Mouse (Mus musculus): ENCODE data around the gene Klhl32. TPM values are rescaled to one million over a fixed set of nuclear protein-coding genes. Genes with fewer than 3 reads are reported as not detected.

Gene Klhl32
- polyA plus RNA-seq, 1 experiment = 8.8 TPM

- DNase-seq (ENCODE audit: low read depth) = no peak
- no peak for TF ChIP-seq POLR2A (IDR thresholded peaks at IDR 0.05; ENCODE audit: borderline replicate concordance, extremely low read depth, insufficient read depth, insufficient read length, poor library complexity, severe bottlenecking)
- no peak for TF ChIP-seq CTCF (IDR thresholded peaks at IDR 0.05; ENCODE audit: borderline replicate concordance, extremely low read depth, insufficient read depth, insufficient read length)
Observed at GRCm38 (mm10) chr4:24626686-24627085, 224.2 kb downstream of the Klhl32 start.

GRCm38 (mm10) chr4:24625951-24626584 lies 224.9 kb downstream of the Klhl32 start:
- DNase-seq (ENCODE audit: low read depth) = no peak
- TF ChIP-seq POLR2A (IDR thresholded peaks at IDR 0.05; ENCODE audit: borderline replicate concordance, extremely low read depth, insufficient read depth, insufficient read length, poor library complexity, severe bottlenecking) = no peak
- TF ChIP-seq CTCF (IDR thresholded peaks at IDR 0.05; ENCODE audit: borderline replicate concordance, extremely low read depth, insufficient read depth, insufficient read length) = no peak

GRCm38 (mm10) chr4:24621422-24622187 lies 229.3 kb downstream of the Klhl32 start:
- DNase-seq (ENCODE audit: low read depth) = peak; percentile 82
- no peak for TF ChIP-seq POLR2A (IDR thresholded peaks at IDR 0.05; ENCODE audit: borderline replicate concordance, extremely low read depth, insufficient read depth, insufficient read length, poor library complexity, severe bottlenecking)
- no peak for TF ChIP-seq CTCF (IDR thresholded peaks at IDR 0.05; ENCODE audit: borderline replicate concordance, extremely low read depth, insufficient read depth, insufficient read length)

GRCm38 (mm10) chr4:24620440-24620839 lies 230.5 kb downstream of the Klhl32 start:
- TF ChIP-seq CTCF (IDR thresholded peaks at IDR 0.05; ENCODE audit: borderline replicate concordance, extremely low read depth, insufficient read depth, insufficient read length) = no peak
- TF ChIP-seq POLR2A (IDR thresholded peaks at IDR 0.05; ENCODE audit: borderline replicate concordance, extremely low read depth, insufficient read depth, insufficient read length, poor library complexity, severe bottlenecking) = no peak
- DNase-seq (ENCODE audit: low read depth) = no peak

GRCm38 (mm10) chr4:24620005-24620404 lies 230.9 kb downstream of the Klhl32 start:
- DNase-seq (ENCODE audit: low read depth) = no peak
- no peak for TF ChIP-seq POLR2A (IDR thresholded peaks at IDR 0.05; ENCODE audit: borderline replicate concordance, extremely low read depth, insufficient read depth, insufficient read length, poor library complexity, severe bottlenecking)
- TF ChIP-seq CTCF (IDR thresholded peaks at IDR 0.05; ENCODE audit: borderline replicate concordance, extremely low read depth, insufficient read depth, insufficient read length) = no peak

GRCm38 (mm10) chr4:24609564-24609963 lies 241.4 kb downstream of the Klhl32 start:
- TF ChIP-seq CTCF (IDR thresholded peaks at IDR 0.05; ENCODE audit: borderline replicate concordance, extremely low read depth, insufficient read depth, insufficient read length) (no peak), POLR2A (IDR thresholded peaks at IDR 0.05; ENCODE audit: borderline replicate concordance, extremely low read depth, insufficient read depth, insufficient read length, poor library complexity, severe bottlenecking) (no peak)
- no peak for DNase-seq (ENCODE audit: low read depth)

GRCm38 (mm10) chr4:24609085-24609484 lies 241.8 kb downstream of the Klhl32 start:
- no peak for TF ChIP-seq CTCF (IDR thresholded peaks at IDR 0.05; ENCODE audit: borderline replicate concordance, extremely low read depth, insufficient read depth, insufficient read length)
- TF ChIP-seq POLR2A (IDR thresholded peaks at IDR 0.05; ENCODE audit: borderline replicate concordance, extremely low read depth, insufficient read depth, insufficient read length, poor library complexity, severe bottlenecking) = no peak
- DNase-seq (ENCODE audit: low read depth) = no peak

GRCm38 (mm10) chr4:24601711-24602110 lies 249.2 kb downstream of the Klhl32 start:
- no peak for TF ChIP-seq POLR2A (IDR thresholded peaks at IDR 0.05; ENCODE audit: borderline replicate concordance, extremely low read depth, insufficient read depth, insufficient read length, poor library complexity, severe bottlenecking)
- no peak for TF ChIP-seq CTCF (IDR thresholded peaks at IDR 0.05; ENCODE audit: borderline replicate concordance, extremely low read depth, insufficient read depth, insufficient read length)
- DNase-seq (ENCODE audit: low read depth) = no peak

GRCm38 (mm10) chr4:24598637-24599036 lies 252.3 kb downstream of the Klhl32 start:
- TF ChIP-seq POLR2A (IDR thresholded peaks at IDR 0.05; ENCODE audit: borderline replicate concordance, extremely low read depth, insufficient read depth, insufficient read length, poor library complexity, severe bottlenecking) = no peak
- DNase-seq (ENCODE audit: low read depth) = peak; percentile 22

- DNase-seq (ENCODE audit: low read depth) = no peak
- TF ChIP-seq CTCF (IDR thresholded peaks at IDR 0.05; ENCODE audit: borderline replicate concordance, extremely low read depth, insufficient read depth, insufficient read length) (no peak), POLR2A (IDR thresholded peaks at IDR 0.05; ENCODE audit: borderline replicate concordance, extremely low read depth, insufficient read depth, insufficient read length, poor library complexity, severe bottlenecking) (no peak)
Observed at GRCm38 (mm10) chr4:24596942-24597611, 253.8 kb downstream of the Klhl32 start.

- TF ChIP-seq CTCF (IDR thresholded peaks at IDR 0.05; ENCODE audit: borderline replicate concordance, extremely low read depth, insufficient read depth, insufficient read length) (no peak), POLR2A (IDR thresholded peaks at IDR 0.05; ENCODE audit: borderline replicate concordance, extremely low read depth, insufficient read depth, insufficient read length, poor library complexity, severe bottlenecking) (no peak)
- DNase-seq (ENCODE audit: low read depth) = no peak
Observed at GRCm38 (mm10) chr4:24594824-24595223, 256.1 kb downstream of the Klhl32 start.

All from brain, embryonic 14.5 days (tissue).